Comparison of ENCODE assay signal across 25 mouse cellular contexts in the genomic region with DNA sequence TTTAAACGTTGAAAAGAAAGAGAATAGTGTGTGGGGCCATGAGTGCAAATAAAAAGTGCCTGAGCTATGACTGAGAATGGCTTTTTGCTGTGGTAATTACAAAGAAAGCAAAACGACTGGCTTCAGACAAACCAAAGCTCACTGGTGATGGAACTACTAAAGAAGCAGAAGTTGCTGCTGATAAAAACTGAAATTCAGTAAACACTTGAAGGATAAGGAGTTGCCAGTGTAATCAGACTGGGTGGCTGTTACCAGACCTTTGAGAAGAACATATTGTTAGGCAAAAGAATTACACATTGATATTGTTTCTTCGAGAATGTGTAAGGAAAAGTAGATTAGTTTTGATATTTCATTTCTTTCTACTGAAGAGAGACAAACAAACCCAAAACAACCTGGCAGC.
"Had no signal": no experiment of that assay in that cellular context is flagged by ENCODE, and none has a peak within 500 bp of the region (broad histone marks: within the 10 kb centered on the region; RNA-seq: fewer than 3 reads in every experiment).

No protein-coding gene starts in this region.

- H3K9me3 ChIP-seq: embryonic facial prominence, embryonic 10.5 days; embryonic facial prominence, embryonic 12.5 days; embryonic facial prominence, embryonic 13.5 days; embryonic facial prominence, embryonic 15.5 days; forebrain, embryonic 10.5 days; forebrain, embryonic 12.5 days; forebrain, embryonic 13.5 days; forebrain, embryonic 15.5 days had no signal

- H3K4me3 ChIP-seq: embryonic facial prominence, embryonic 10.5 days; embryonic facial prominence, embryonic 12.5 days; embryonic facial prominence, embryonic 13.5 days; embryonic facial prominence, embryonic 15.5 days; erythroblast, embryonic 14.5 days; forebrain, embryonic 10.5 days; forebrain, embryonic 12.5 days; forebrain, embryonic 13.5 days; forebrain, embryonic 15.5 days; gastrocnemius, adult 2 months; heart, adult 2 months had no signal

- H3K36me3 ChIP-seq: embryonic facial prominence, embryonic 10.5 days; embryonic facial prominence, embryonic 12.5 days; embryonic facial prominence, embryonic 13.5 days; embryonic facial prominence, embryonic 15.5 days; forebrain, embryonic 10.5 days; forebrain, embryonic 12.5 days; forebrain, embryonic 15.5 days had no signal

- H3K4me1 ChIP-seq: embryonic facial prominence, embryonic 10.5 days; embryonic facial prominence, embryonic 12.5 days; embryonic facial prominence, embryonic 13.5 days; embryonic facial prominence, embryonic 15.5 days; forebrain, embryonic 10.5 days; forebrain, embryonic 12.5 days; forebrain, embryonic 13.5 days; forebrain, embryonic 15.5 days had no signal

- H3K9ac ChIP-seq: embryonic facial prominence, embryonic 12.5 days; embryonic facial prominence, embryonic 13.5 days; embryonic facial prominence, embryonic 15.5 days; forebrain, embryonic 12.5 days; forebrain, embryonic 13.5 days; forebrain, embryonic 15.5 days; forebrain, postnatal 0 days had no signal

- H3K27ac ChIP-seq: embryonic facial prominence, embryonic 10.5 days; embryonic facial prominence, embryonic 12.5 days; embryonic facial prominence, embryonic 13.5 days; embryonic facial prominence, embryonic 15.5 days; forebrain, embryonic 10.5 days; forebrain, embryonic 12.5 days; forebrain, embryonic 13.5 days; forebrain, embryonic 15.5 days; gastrocnemius, adult 2 months; heart, adult 2 months had no signal

- H3K27me3 ChIP-seq: embryonic facial prominence, embryonic 12.5 days; embryonic facial prominence, embryonic 13.5 days; embryonic facial prominence, embryonic 15.5 days; forebrain, embryonic 12.5 days; forebrain, embryonic 13.5 days; forebrain, embryonic 15.5 days had no signal

- DNase-seq: cerebellum, adult 9-10 months; cerebellum, adult 9-11 months; cerebellum, postnatal 10 days; cerebellum, postnatal 14 days; cerebellum, postnatal 25 days; cerebellum, postnatal 36 days; embryo, embryonic 11 days; forebrain, postnatal 0 days; gastrocnemius, adult 2 months; gastrocnemius, postnatal 10 days; gastrocnemius, postnatal 14 days; gastrocnemius, postnatal 25 days; gastrocnemius, postnatal 36 days; heart, adult 11 months; heart, adult 18-20 months; heart, adult 2 months had no signal
